Mouse (Mus musculus): ENCODE data around the gene Bicd1. TPM values are rescaled to one million over a fixed set of nuclear protein-coding genes. Genes with fewer than 3 reads are reported as not detected.

Bicd1 gene
- polyA plus RNA-seq, 1 experiment from 2014 or later = 29.5 TPM

- H3K9me3 ChIP-seq = 0 out of 2 replicates have a peak, but pooled peaks cover 5% of the 10 kb centered on the region
- ATAC-seq (ENCODE audit: low FRiP score, low read depth) = no peak
- H3K27me3 ChIP-seq = no peaks in the 10 kb centered on the region
- H3K4me2 ChIP-seq (replicated peaks) = no peak overlapping the region
- H3K27ac ChIP-seq (replicated peaks) = no peak overlapping the region
- no peak overlapping the region for H3K4me3 ChIP-seq
- 0 out of 2 replicates have a peak, but pooled peaks cover 3% of the 10 kb centered on the region for H3K36me3 ChIP-seq
- H3K9ac ChIP-seq (replicated peaks) = no peak overlapping the region
- H3K4me1 ChIP-seq = no peaks in the 10 kb centered on the region
These were observed 171.4 kb downstream of the Bicd1 start for GRCm38 (mm10) chr6:149580053-149580452.

DNA sequence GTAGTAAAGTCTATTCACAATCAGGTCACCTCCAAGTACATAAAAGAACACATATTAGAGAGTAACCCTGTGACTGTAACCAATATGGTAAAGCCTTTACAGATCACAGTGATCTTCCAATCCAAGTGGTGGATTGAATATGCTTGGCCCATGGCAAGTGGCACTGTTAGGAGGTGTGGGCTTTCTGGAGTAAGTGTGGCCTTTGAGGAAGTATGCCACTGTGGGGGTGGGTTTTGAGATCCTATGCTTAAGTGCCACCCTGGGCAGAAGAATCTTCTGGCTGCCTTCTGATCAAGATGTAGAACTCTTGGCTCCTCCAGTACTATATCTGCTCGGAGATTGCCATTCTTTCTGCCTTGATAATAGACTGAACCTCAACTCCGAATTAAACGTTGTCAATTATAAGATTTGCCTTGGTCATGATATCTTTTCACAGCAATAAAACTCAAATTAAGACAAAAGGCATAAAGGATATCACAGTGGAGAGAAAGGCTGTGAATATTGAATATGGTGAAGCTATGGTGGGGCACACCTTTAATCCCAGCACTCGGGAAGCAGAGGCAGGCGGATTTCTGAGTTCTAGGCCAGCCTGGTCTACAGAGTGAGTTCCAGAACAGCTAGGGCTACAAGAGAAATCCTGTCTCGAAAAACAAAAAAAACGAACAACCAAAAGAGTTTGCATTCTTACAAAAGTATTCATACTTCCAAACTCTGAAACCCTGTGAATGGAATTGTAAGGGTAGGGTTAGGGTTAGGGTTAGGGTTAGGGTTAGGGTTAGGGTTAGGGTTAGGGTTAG lies 177.2 kb downstream of the Bicd1 start:
- Histone ChIP-seq H3K27ac (replicated peaks) (no peak overlapping the region), H3K9me3 (peaks cover 13% of the 10 kb centered on the region; the same call in 1 of the 2 replicates), H3K27me3 (no peaks in the 10 kb centered on the region), H3K4me3 (no peak overlapping the region), H3K9ac (replicated peaks) (no peak overlapping the region), H3K4me2 (replicated peaks) (no peak overlapping the region), H3K4me1 (no peaks in the 10 kb centered on the region), H3K36me3 (0 out of 2 replicates have a peak, but pooled peaks cover 3% of the 10 kb centered on the region)
- ATAC-seq (ENCODE audit: low FRiP score, low read depth) = no peak
- 94% methylated on average over 7 of the region's 7 CpGs for WGBS

Small RNA genes within 50 kb of the gene (microRNA-seq; reads per million reads assigned to microRNA genes)
- gene Gm24307 = not detected

Other genes starting within 250 kb of the Bicd1 start
- gene Amn1, start 220.2 kb upstream of the Bicd1 start, polyA plus RNA-seq (2016; fragmentation: Nextera tagmentation; extraction: Ambion mirVana) = 75.8 and 80.8 TPM in 2 replicates
- 41.2 and 48.2 TPM in 2 replicates for gene Resf1, start 99.5 kb upstream of the Bicd1 start, polyA plus RNA-seq (2016; fragmentation: Nextera tagmentation; extraction: Ambion mirVana)

Data from midbrain, embryonic 12.5 days (tissue).